Mouse (Mus musculus) CH12.LX (cell line): ENCODE measurements around the gene Lrp6.

Experiments used
- CTCF ChIP-seq, 2 experiments: IDR thresholded peaks in 1 of 2; conservative IDR thresholded peaks in 1 of 2; 2 replicates each; pipeline ENCODE4 v1.5.1; 2011 to 2012; ENCODE audit warnings: low read depth in 2 of 2, low read length in 2 of 2, improper control_type of control experiment in 1 of 2, inconsistent platforms in 1 of 2, mild to moderate bottlenecking in 1 of 2, moderate library complexity in 1 of 2
- ELF1 ChIP-seq: IDR thresholded peaks from 2 replicates; pipeline ENCODE4 v1.6.1; 2014; ENCODE audit warnings: low read depth, mild to moderate bottlenecking, inconsistent platforms, low read length, improper control_type of control experiment
- EP300 ChIP-seq: IDR thresholded peaks from 2 replicates; pipeline ENCODE4 v1.6.1; 2011; ENCODE audit warnings: low read length, improper control_type of control experiment
- JUND ChIP-seq: conservative IDR thresholded peaks from 2 replicates; pipeline ENCODE4 v1.6.1; 2011; ENCODE audit warnings: low read depth, low read length, improper control_type of control experiment
- POLR2A ChIP-seq: IDR thresholded peaks from 2 replicates; pipeline ENCODE4 v1.6.1; 2011; ENCODE audit warnings: low read depth, mild to moderate bottlenecking, improper control_type of control experiment, low read length
- POLR2AphosphoS2 ChIP-seq: IDR thresholded peaks from 2 replicates; pipeline ENCODE4 v1.6.1; 2011; ENCODE audit warnings: low read depth, low read length, improper control_type of control experiment
- ZKSCAN1 ChIP-seq: IDR thresholded peaks from 2 replicates; pipeline ENCODE4 v1.6.1; 2012; ENCODE audit warnings: low read depth, inconsistent platforms, low read length, improper control_type of control experiment, borderline replicate concordance

DNA sequence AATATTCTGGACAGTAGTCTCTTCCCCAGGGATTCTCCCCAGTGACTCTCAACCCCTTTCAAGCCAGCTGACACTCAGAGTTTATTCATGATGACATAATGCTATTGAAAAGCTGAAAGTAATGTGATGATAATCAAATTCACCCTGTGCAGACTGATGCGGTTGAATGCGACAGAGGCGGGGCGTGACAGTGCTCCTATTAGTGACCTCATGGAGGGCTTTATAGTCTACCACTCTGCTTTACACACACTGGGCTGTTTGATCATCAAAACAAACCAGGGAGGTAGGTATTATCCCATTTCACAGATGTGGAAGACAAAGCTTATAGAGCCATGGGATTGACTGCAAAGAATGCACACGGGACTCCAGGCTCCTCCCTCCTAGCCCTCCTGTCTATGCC lies 15.3 kb upstream of the Lrp6 start:
- TF ChIP-seq JUND: no peak
- TF ChIP-seq EP300: no peak
- TF ChIP-seq CTCF (conservative IDR thresholded peaks at IDR 0.05 in 1 of 2, IDR thresholded peaks at IDR 0.05 in 1 of 2; ENCODE audit: low read depth in 2 of 2, low read length in 2 of 2): no peak
- TF ChIP-seq POLR2A: no peak
- no peak for TF ChIP-seq ZKSCAN1
- no peak for TF ChIP-seq ELF1
- TF ChIP-seq POLR2AphosphoS2: no peak
